Mouse (Mus musculus) MEL (cell line): ENCODE measurements around the gene Necap2. TPM values are rescaled to one million over a fixed set of nuclear protein-coding genes. Genes with fewer than 3 reads are reported as not detected.

Source experiments
- DNase-seq: peaks from one replicate; pipeline ENCODE4 v3.0.0; 2011; ENCODE audit warnings: low read depth, low spot score
- H3K27ac ChIP-seq: 2 replicates; pipeline ENCODE4 v1.5.1; 2012; ENCODE audit warnings: low read depth, mild to moderate bottlenecking, control low read depth, low read length, moderate library complexity; ENCODE audit not compliant: control insufficient read depth
- H3K27me3 ChIP-seq, 2 experiments: fragments of 150-350 bp in 1 of 2; sonication (generic) in 1 of 2; 2 replicates each; pipeline ENCODE4 v1.6.1; 2012; ENCODE audit warnings: low read length in 2 of 2, mild to moderate bottlenecking in 2 of 2, improper control_type of control experiment in 1 of 2, moderate library complexity in 1 of 2; ENCODE audit not compliant: insufficient read depth in 2 of 2, control insufficient read depth in 1 of 2
- H3K36me3 ChIP-seq, 2 experiments: 2 replicates each; pipeline ENCODE4 v1.6.1; 2012 to 2014; ENCODE audit warnings: low read length in 2 of 2, improper control_type of control experiment in 1 of 2, inconsistent platforms in 1 of 2, mild to moderate bottlenecking in 1 of 2; ENCODE audit not compliant: insufficient read depth in 2 of 2, control insufficient read depth in 1 of 2
- H3K4me1 ChIP-seq, 2 experiments: fragments of 150-350 bp in 1 of 2; sonication (generic) in 1 of 2; 2 replicates each; pipeline ENCODE4 v1.6.1; 2012; ENCODE audit warnings: low read length in 2 of 2, improper control_type of control experiment in 1 of 2, mild to moderate bottlenecking in 1 of 2; ENCODE audit not compliant: insufficient read depth in 2 of 2, control insufficient read depth in 1 of 2
- H3K4me3 ChIP-seq, 2 experiments: fragments of 150-350 bp in 1 of 2; sonication (generic) in 1 of 2; 2 replicates each; pipeline ENCODE4 v1.5.1; 2012; ENCODE audit warnings: low read depth in 2 of 2, low read length in 2 of 2, mild to moderate bottlenecking in 2 of 2, moderate library complexity in 2 of 2, control low read depth in 1 of 2, improper control_type of control experiment in 1 of 2; ENCODE audit not compliant: control insufficient read depth in 1 of 2, insufficient read depth in 1 of 2
- H3K79me2 ChIP-seq: 2 replicates; pipeline ENCODE4 v1.6.1; 2012; ENCODE audit warnings: mild to moderate bottlenecking, low read length, moderate library complexity; ENCODE audit not compliant: control insufficient read depth, poor library complexity, insufficient read depth
- H3K9ac ChIP-seq: 2 replicates; pipeline ENCODE4 v1.6.1; 2012; ENCODE audit warnings: low read depth, mild to moderate bottlenecking, control low read depth, low read length, moderate library complexity; ENCODE audit not compliant: control insufficient read depth, poor library complexity, severe bottlenecking
- H3K9me3 ChIP-seq: fragments of 150-350 bp; sonication (generic); replicated peaks from 2 replicates; pipeline ENCODE4 v1.6.1; 2012; ENCODE audit warnings: mild to moderate bottlenecking, low read length, improper control_type of control experiment, moderate library complexity; ENCODE audit not compliant: insufficient read depth
- BHLHE40 ChIP-seq: IDR thresholded peaks from 2 replicates; pipeline ENCODE4 v1.6.1; 2012; ENCODE audit warnings: low read depth, mild to moderate bottlenecking, inconsistent platforms, low read length, improper control_type of control experiment, borderline replicate concordance
- CHD2 ChIP-seq: IDR thresholded peaks from 2 replicates; pipeline ENCODE4 v1.6.1; 2011; ENCODE audit warnings: low read length, improper control_type of control experiment
- CTCF ChIP-seq, 3 experiments: IDR thresholded peaks in 2 of 3; conservative IDR thresholded peaks in 1 of 3; 2 replicates each; pipeline ENCODE4 v1.5.1; 2011 to 2012; ENCODE audit warnings: low read length in 3 of 3, low read depth in 2 of 3, mild to moderate bottlenecking in 2 of 3, improper control_type of control experiment in 1 of 3, inconsistent platforms in 1 of 3, mixed read lengths in 1 of 3, moderate library complexity in 1 of 3; ENCODE audit not compliant: control insufficient read depth in 1 of 3, insufficient read depth in 1 of 3, poor library complexity in 1 of 3, severe bottlenecking in 1 of 3
- ELF1 ChIP-seq: IDR thresholded peaks from 2 replicates; pipeline ENCODE4 v1.6.1; 2014; ENCODE audit warnings: low read depth, mild to moderate bottlenecking, inconsistent platforms, low read length, improper control_type of control experiment, moderate library complexity
- EP300 ChIP-seq, 2 experiments: IDR thresholded peaks; 2 replicates each; pipeline ENCODE4 v1.6.1; 2011; ENCODE audit warnings: improper control_type of control experiment in 2 of 2, low read length in 2 of 2, low read depth in 1 of 2, mild to moderate bottlenecking in 1 of 2
- GABPA ChIP-seq: IDR thresholded peaks from 2 replicates; pipeline ENCODE4 v1.6.1; 2012; ENCODE audit warnings: low read depth, mild to moderate bottlenecking, inconsistent platforms, low read length, improper control_type of control experiment, moderate library complexity
- GATA1 ChIP-seq: IDR thresholded peaks from 2 replicates; pipeline ENCODE4 v1.6.1; 2011; ENCODE audit warnings: low read depth, low read length, improper control_type of control experiment
- JUND ChIP-seq: IDR thresholded peaks from 2 replicates; pipeline ENCODE4 v1.6.1; 2011; ENCODE audit warnings: low read depth, mild to moderate bottlenecking, improper control_type of control experiment, low read length
- MAX ChIP-seq: IDR thresholded peaks from 2 replicates; pipeline ENCODE4 v1.6.1; 2011; ENCODE audit warnings: low read length, improper control_type of control experiment
- MAZ ChIP-seq: IDR thresholded peaks from 2 replicates; pipeline ENCODE4 v1.6.1; 2012; ENCODE audit warnings: low read depth, mild to moderate bottlenecking, inconsistent platforms, low read length, improper control_type of control experiment
- MXI1 ChIP-seq: IDR thresholded peaks from 2 replicates; pipeline ENCODE4 v1.6.1; 2011; ENCODE audit warnings: mild to moderate bottlenecking, low read depth, low read length, improper control_type of control experiment
- MYC ChIP-seq: IDR thresholded peaks from 2 replicates; pipeline ENCODE4 v1.6.1; 2011; ENCODE audit warnings: low read depth, mild to moderate bottlenecking, low read length, improper control_type of control experiment, moderate library complexity
- NELFE ChIP-seq: IDR thresholded peaks from 2 replicates; pipeline ENCODE4 v1.6.1; 2011; ENCODE audit warnings: low read depth, low read length, improper control_type of control experiment
- NRF1 ChIP-seq: IDR thresholded peaks from 2 replicates; pipeline ENCODE4 v1.6.1; 2014; ENCODE audit warnings: low read depth, mild to moderate bottlenecking, inconsistent platforms, low read length, improper control_type of control experiment, moderate library complexity; ENCODE audit not compliant: poor library complexity, insufficient read depth, severe bottlenecking
- POLR2A ChIP-seq, 2 experiments: IDR thresholded peaks; 2 replicates each; pipeline ENCODE4 v1.6.1; 2011 to 2012; ENCODE audit warnings: low read length in 2 of 2, mild to moderate bottlenecking in 2 of 2, control low read depth in 1 of 2, improper control_type of control experiment in 1 of 2, low read depth in 1 of 2, moderate library complexity in 1 of 2; ENCODE audit not compliant: control insufficient read depth in 1 of 2, insufficient read depth in 1 of 2, poor library complexity in 1 of 2
- POLR2AphosphoS5 ChIP-seq: IDR thresholded peaks from 2 replicates; pipeline ENCODE4 v1.6.1; 2012; ENCODE audit warnings: low read depth, borderline replicate concordance, mild to moderate bottlenecking, inconsistent platforms, low read length, moderate library complexity, mixed read lengths
- RCOR1 ChIP-seq: IDR thresholded peaks from 2 replicates; pipeline ENCODE4 v1.6.1; 2012; ENCODE audit warnings: low read depth, mild to moderate bottlenecking, inconsistent platforms, low read length, improper control_type of control experiment
- SIN3A ChIP-seq: IDR thresholded peaks from 2 replicates; pipeline ENCODE4 v1.6.1; 2012; ENCODE audit warnings: low read length, improper control_type of control experiment, inconsistent platforms
- TAL1 ChIP-seq: IDR thresholded peaks from 2 replicates; pipeline ENCODE4 v1.6.1; 2012; ENCODE audit warnings: mild to moderate bottlenecking, inconsistent platforms, low read length, moderate library complexity, mixed read lengths
- TBP ChIP-seq: IDR thresholded peaks from 2 replicates; pipeline ENCODE4 v1.8.0; 2011; ENCODE audit warnings: low read depth, low read length, improper control_type of control experiment
- TCF12 ChIP-seq: IDR thresholded peaks from 2 replicates; pipeline ENCODE4 v1.6.1; 2014; ENCODE audit warnings: low read depth, mild to moderate bottlenecking, inconsistent platforms, low read length, improper control_type of control experiment, moderate library complexity
- UBTF ChIP-seq: IDR thresholded peaks from 2 replicates; pipeline ENCODE4 v1.6.1; 2012; ENCODE audit warnings: low read depth, mild to moderate bottlenecking, inconsistent platforms, low read length, improper control_type of control experiment, moderate library complexity, borderline replicate concordance; ENCODE audit not compliant: insufficient read depth
- USF1 ChIP-seq: IDR thresholded peaks from 2 replicates; pipeline ENCODE4 v1.6.1; 2014; ENCODE audit warnings: low read depth, mild to moderate bottlenecking, inconsistent platforms, low read length, improper control_type of control experiment, moderate library complexity
- USF2 ChIP-seq, 2 experiments: IDR thresholded peaks; 2 replicates each; pipeline ENCODE4 v1.6.1; 2011 to 2012; ENCODE audit warnings: improper control_type of control experiment in 2 of 2, low read length in 2 of 2, borderline replicate concordance in 1 of 2, inconsistent platforms in 1 of 2, low read depth in 1 of 2, mild to moderate bottlenecking in 1 of 2; ENCODE audit not compliant: insufficient read depth in 1 of 2
- ZC3H11A ChIP-seq: IDR thresholded peaks from 2 replicates; pipeline ENCODE4 v1.6.1; 2012; ENCODE audit warnings: low read depth, mild to moderate bottlenecking, inconsistent platforms, low read length, improper control_type of control experiment
- ZKSCAN1 ChIP-seq: IDR thresholded peaks from 2 replicates; pipeline ENCODE4 v1.6.1; 2012; ENCODE audit warnings: low read depth, mild to moderate bottlenecking, inconsistent platforms, low read length, improper control_type of control experiment, moderate library complexity
- polyA plus RNA-seq, 2 experiments: library from polyadenylated mRNA; stranded (reverse) in 1 of 2; unstranded in 1 of 2; fragments of >175 nt in 1 of 2; fragments of >200 nt in 1 of 2; gene quantifications; 2 replicates each; pipeline versions ENCODE4 v1.2.1 to v1.2.4; 2012; ENCODE audit warnings: low replicate concordance in 2 of 2, low read depth in 1 of 2; ENCODE audit not compliant: insufficient read length in 2 of 2, insufficient read depth in 1 of 2, missing spikeins in 1 of 2
- total RNA-seq: library from RNA; depleted of rRNA; stranded (reverse); fragments of 300-350 nt; gene quantifications from 2 replicates; pipeline ENCODE4 v1.2.3, GENCODE M21; 2012

The Necap2 gene
- total and polyA plus RNA-seq, 3 experiments: 57.4 to 75.6 TPM; not detected in 1

- H3K4me1 ChIP-seq: peaks cover 10 to 42% of the 10 kb centered on the region in 2 experiments
Observed at GRCm38 (mm10) chr4:141072502-141072901, 5.7 kb downstream of the Necap2 start.

DNA sequence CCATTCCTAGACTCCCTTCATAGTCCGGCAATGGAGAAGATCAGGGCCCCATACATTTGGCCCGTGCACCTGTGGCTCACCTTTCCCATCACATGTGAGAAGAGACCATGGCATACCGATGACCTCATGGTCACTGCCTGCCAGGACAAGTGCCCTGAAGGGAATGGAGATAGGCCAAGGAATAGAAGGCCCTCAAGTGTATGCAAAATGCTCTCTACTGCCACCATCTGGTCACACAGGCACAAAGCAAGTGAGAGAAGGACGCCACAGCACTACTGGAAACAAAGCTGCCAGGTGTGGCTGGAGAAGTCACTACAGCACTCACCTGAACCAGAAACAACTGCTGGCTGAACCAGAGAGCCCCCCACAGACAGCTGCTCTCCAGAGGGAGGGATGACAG lies 8.4 kb downstream of the Necap2 start:
- no peak for TF ChIP-seq GATA1
- no peak for TF ChIP-seq POLR2A (IDR thresholded peaks at IDR 0.05; ENCODE audit: control insufficient read depth in 1 of 2, insufficient read depth in 1 of 2, low read depth in 1 of 2, low read length in 2 of 2, poor library complexity in 1 of 2)
- TF ChIP-seq CTCF (IDR thresholded peaks at IDR 0.05 in 2 of 3, conservative IDR thresholded peaks at IDR 0.05 in 1 of 3; ENCODE audit: control insufficient read depth in 1 of 3, insufficient read depth in 1 of 3, low read depth in 2 of 3, low read length in 3 of 3, poor library complexity in 1 of 3, severe bottlenecking in 1 of 3): peak in 2 of 3 experiments; percentile 54 to 86; a peak in 5 of 6 replicates
- peaks cover 3 to 29% of the 10 kb centered on the region in 2 experiments for H3K4me1 ChIP-seq
- H3K4me3 ChIP-seq: no peak overlapping the region
- peaks cover 4% of the 10 kb centered on the region; the same call in 1 of the 2 replicates for H3K79me2 ChIP-seq
- H3K27me3 ChIP-seq: no peaks in the 10 kb centered on the region
- peak; percentile 42 for DNase-seq
- no peak overlapping the region for H3K27ac ChIP-seq
- H3K9me3 ChIP-seq: no peaks in the 10 kb centered on the region
- H3K36me3 ChIP-seq: peaks cover 2 to 22% of the 10 kb centered on the region in 2 experiments; a peak in 3 of 4 replicates
- H3K9ac ChIP-seq: no peak overlapping the region

More at GRCm38 (mm10) chr4:141072502-141072901, 5.7 kb downstream of the Necap2 start:
- Histone ChIP-seq H3K27me3 (no peaks in the 10 kb centered on the region), H3K36me3 (peaks cover 2 to 33% of the 10 kb centered on the region in 2 experiments; a peak in 3 of 4 replicates), H3K79me2 (peaks cover 27% of the 10 kb centered on the region), H3K9ac (no peak overlapping the region), H3K4me3 (no peak overlapping the region), H3K9me3 (no peaks in the 10 kb centered on the region), H3K27ac (no peak overlapping the region)
- no peak for DNase-seq
- TF ChIP-seq GATA1: no peak
- TF ChIP-seq MYC: no peak
- no peak for TF ChIP-seq ZC3H11A
- TF ChIP-seq GABPA: no peak
- no peak for TF ChIP-seq BHLHE40
- TF ChIP-seq MXI1: no peak
- TF ChIP-seq UBTF: no peak
- no peak for TF ChIP-seq ELF1
- no peak for TF ChIP-seq SIN3A

DNA sequence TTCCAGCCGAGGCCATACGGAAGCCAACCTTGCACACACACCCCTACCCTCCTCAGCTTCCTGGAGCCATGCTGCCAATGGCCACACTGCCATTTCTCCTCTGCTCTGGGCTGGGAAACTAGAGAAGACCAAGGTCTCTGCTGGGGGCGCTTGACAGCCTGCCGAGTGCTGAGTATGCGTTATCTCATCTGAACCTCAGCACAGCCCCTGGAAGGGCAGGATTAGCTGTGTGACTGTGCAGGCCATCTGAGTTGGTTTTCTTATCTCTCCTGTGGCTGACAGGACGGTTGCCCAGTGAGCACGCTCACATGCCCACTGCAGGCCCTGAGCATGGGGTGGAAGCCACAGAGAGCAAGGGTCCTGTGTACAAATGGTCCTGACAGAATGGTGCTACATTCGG lies 9.5 kb downstream of the Necap2 start:
- Histone ChIP-seq H3K79me2 (peaks cover 4% of the 10 kb centered on the region; the same call in 1 of the 2 replicates), H3K4me1 (peaks cover 0 to 18% of the 10 kb centered on the region in 2 experiments; a peak in 3 of 4 replicates), H3K27ac (peak overlapping the region; percentile 27; the same call in 1 of the 2 replicates), H3K9ac (no peak overlapping the region), H3K36me3 (peaks cover 2 to 11% of the 10 kb centered on the region in 2 experiments; a peak in 3 of 4 replicates), H3K27me3 (no peaks in the 10 kb centered on the region), H3K4me3 (no peak overlapping the region), H3K9me3 (no peaks in the 10 kb centered on the region)
- DNase-seq: peak; percentile 56
- TF ChIP-seq RCOR1: 0 out of 2 replicates have a peak, but pooled peaks have one; percentile 36
- no peak for TF ChIP-seq CHD2
- TF ChIP-seq TAL1: peak; percentile 37; the same call in 1 of the 2 replicates
- TF ChIP-seq GATA1: peak; percentile 72
- TF ChIP-seq USF2 (IDR thresholded peaks at IDR 0.05; ENCODE audit: borderline replicate concordance in 1 of 2, insufficient read depth in 1 of 2, low read depth in 1 of 2, low read length in 2 of 2): no peak
- TF ChIP-seq NRF1: no peak
- no peak for TF ChIP-seq POLR2AphosphoS5
- no peak for TF ChIP-seq ZKSCAN1
- TF ChIP-seq SIN3A: peak; percentile 37
- peak; percentile 33 to 72; a peak in 2 of 4 replicates for TF ChIP-seq EP300 (IDR thresholded peaks at IDR 0.05; ENCODE audit: low read depth in 1 of 2, low read length in 2 of 2)
- no peak for TF ChIP-seq NELFE
- no peak for TF ChIP-seq MAX
- no peak for TF ChIP-seq USF1
- peak; percentile 57; the same call in 1 of the 2 replicates for TF ChIP-seq BHLHE40
- no peak for TF ChIP-seq TBP
- no peak for TF ChIP-seq JUND
- peak; percentile 41; the same call in 1 of the 2 replicates for TF ChIP-seq TCF12
- TF ChIP-seq MAZ: no peak
